Mouse (Mus musculus): Measurements from ENCODE around the gene Crlf3. TPM values are rescaled to one million over a fixed set of nuclear protein-coding genes. Genes with fewer than 3 reads are reported as not detected.
"Not testable (repeated sequence)": the region's sequence is repeated elsewhere in the genome, so short reads cannot be mapped to it uniquely, and the experiment has no call there.

The Crlf3 gene
- polyA plus RNA-seq, 1 experiment from 2014 or later, result 22.6 TPM

DNA sequence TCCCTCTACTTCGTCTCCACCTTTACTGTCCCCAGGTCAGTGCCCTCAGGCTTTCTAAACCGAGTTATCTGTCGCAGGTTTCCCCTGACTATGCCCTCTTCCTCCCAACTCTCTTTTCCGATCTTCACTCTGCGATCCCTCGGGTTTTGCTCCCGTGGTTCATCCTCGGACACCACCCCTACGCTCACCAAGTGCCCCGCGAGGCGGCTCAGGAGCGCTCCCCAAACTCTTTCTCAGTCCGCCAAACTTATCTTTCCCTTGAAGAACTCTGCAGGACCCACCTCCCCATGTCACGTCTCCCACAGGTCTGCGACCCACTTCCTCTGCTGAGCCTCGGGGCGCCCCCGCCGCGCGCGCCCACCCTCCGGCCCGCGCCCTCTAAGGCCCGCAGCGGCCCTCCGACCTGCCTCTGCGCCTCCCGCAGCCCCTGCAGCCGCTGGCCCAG lies 388 bp downstream of the Crlf3 start:
- Histone ChIP-seq H3K4me2 (replicated peaks) (peak overlapping the region; percentile 81), H3K4me1 (peaks cover 16% of the 10 kb centered on the region), H3K4me3 (peak overlapping the region; percentile 94), H3K9ac (replicated peaks) (peak overlapping the region; percentile 93), H3K9me3 (no peaks in the 10 kb centered on the region), H3K27me3 (no peaks in the 10 kb centered on the region), H3K27ac (replicated peaks) (peak overlapping the region; percentile 86), H3K36me3 (no peaks in the 10 kb centered on the region)
- under 1% methylated on average over 32 of the region's 32 CpGs for WGBS
- peak; percentile 82 for ATAC-seq (ENCODE audit: low FRiP score, low read depth)

DNA sequence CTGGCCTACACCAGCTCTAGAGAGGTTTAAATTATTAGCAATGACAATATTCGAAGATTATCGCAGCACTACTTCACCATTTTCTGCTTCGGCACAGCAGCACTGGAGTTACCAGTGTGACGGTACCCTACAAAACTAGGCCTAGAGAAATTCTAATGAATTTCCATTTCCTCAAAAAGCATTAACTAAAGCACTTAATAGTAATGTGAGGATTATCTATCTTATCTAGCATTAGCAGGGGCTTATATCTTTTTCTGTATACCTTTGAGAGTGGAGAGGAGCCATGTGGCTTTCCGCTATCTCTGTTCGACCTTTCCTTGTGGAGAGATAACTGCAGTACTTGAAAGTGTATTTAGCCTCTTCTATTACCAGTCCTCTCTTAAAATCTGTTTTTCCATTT lies 1.0 kb downstream of the Crlf3 start:
- peak overlapping the region; percentile 94 for H3K4me3 ChIP-seq
- peaks cover 16% of the 10 kb centered on the region for H3K4me1 ChIP-seq
- no peaks in the 10 kb centered on the region for H3K27me3 ChIP-seq
- WGBS, result 63% methylated on average over 6 of the region's 6 CpGs
- peak overlapping the region; percentile 93; the same call in 1 of the 2 replicates for H3K9ac ChIP-seq (replicated peaks)
- no peak overlapping the region for H3K27ac ChIP-seq (replicated peaks)
- H3K36me3 ChIP-seq, result no peaks in the 10 kb centered on the region
- no peaks in the 10 kb centered on the region for H3K9me3 ChIP-seq
- ATAC-seq (ENCODE audit: low FRiP score, low read depth), result no peak
- H3K4me2 ChIP-seq (replicated peaks), result peak overlapping the region; percentile 81

DNA sequence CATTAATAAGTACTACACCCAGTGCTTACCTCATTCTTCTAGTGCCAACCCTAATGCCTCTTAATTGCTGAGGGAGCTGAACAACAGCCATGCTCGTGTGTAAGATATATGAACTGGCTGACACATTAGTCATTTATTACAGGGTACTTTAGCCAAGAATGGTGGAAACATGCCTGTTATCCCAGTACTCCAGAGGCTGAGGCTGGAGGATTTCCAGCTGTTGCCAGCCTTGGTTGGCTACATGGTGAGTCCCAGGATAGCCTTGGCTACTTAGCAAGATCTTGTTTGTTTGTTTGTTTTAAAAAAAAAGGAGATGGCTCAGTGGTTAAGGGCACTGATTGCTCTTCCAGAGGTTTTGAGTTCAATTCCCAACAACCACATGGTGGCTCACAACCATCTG lies 2.0 kb downstream of the Crlf3 start:
- ATAC-seq (ENCODE audit: low FRiP score, low read depth), result no peak
- peaks cover 16% of the 10 kb centered on the region for H3K4me1 ChIP-seq
- WGBS, result 78% methylated on average over 1 of the region's 1 CpGs
- no peaks in the 10 kb centered on the region for H3K27me3 ChIP-seq
- H3K9ac ChIP-seq (replicated peaks), result no peak overlapping the region
- no peaks in the 10 kb centered on the region for H3K9me3 ChIP-seq
- no peak overlapping the region for H3K4me2 ChIP-seq (replicated peaks)
- H3K4me3 ChIP-seq, result no peak overlapping the region
- H3K27ac ChIP-seq (replicated peaks), result no peak overlapping the region
- H3K36me3 ChIP-seq, result no peaks in the 10 kb centered on the region

DNA sequence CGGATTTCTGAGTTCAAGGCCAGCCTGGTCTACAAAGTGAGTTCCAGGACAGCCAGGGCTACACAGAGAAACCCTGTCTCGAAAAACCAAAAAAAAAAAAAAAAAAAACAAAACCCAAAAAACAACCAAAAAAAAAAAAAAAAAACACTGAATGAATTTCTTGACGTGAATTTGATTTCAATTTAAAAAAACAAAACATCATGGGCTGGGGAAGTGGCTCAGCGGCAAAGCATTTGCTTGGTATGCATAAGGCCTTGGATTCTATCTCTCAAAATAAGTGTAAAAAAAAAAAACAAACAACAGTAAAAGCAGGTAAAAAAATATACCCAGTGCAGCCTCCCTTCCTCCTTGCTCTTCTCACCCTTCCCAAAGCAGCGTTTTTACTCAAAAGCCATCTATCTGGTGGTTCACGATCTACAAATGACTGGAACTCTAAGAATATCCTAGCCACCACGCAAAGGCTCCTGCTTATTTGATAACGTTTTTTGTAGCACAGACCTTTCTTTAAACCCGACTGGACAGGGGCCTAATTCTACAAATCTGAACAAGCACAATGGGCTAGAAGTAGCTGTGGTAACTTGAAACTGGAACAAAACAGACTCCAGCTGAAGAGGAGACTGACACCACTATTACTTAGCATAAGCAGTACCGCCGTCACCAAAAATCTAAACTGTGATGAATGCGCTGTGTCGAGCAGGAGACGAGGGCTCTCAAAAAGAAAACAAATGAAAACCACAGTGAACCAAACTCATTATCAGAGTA lies 2.8 kb downstream of the Crlf3 start:
- Histone ChIP-seq H3K4me2 (replicated peaks) (no peak overlapping the region), H3K9me3 (no peaks in the 10 kb centered on the region), H3K9ac (replicated peaks) (no peak overlapping the region), H3K27ac (replicated peaks) (no peak overlapping the region), H3K4me1 (peaks cover 16% of the 10 kb centered on the region), H3K27me3 (no peaks in the 10 kb centered on the region), H3K36me3 (no peaks in the 10 kb centered on the region), H3K4me3 (no peak overlapping the region)
- 74% methylated on average over 13 of the region's 14 CpGs for WGBS
- ATAC-seq (ENCODE audit: low FRiP score, low read depth), result no peak

DNA sequence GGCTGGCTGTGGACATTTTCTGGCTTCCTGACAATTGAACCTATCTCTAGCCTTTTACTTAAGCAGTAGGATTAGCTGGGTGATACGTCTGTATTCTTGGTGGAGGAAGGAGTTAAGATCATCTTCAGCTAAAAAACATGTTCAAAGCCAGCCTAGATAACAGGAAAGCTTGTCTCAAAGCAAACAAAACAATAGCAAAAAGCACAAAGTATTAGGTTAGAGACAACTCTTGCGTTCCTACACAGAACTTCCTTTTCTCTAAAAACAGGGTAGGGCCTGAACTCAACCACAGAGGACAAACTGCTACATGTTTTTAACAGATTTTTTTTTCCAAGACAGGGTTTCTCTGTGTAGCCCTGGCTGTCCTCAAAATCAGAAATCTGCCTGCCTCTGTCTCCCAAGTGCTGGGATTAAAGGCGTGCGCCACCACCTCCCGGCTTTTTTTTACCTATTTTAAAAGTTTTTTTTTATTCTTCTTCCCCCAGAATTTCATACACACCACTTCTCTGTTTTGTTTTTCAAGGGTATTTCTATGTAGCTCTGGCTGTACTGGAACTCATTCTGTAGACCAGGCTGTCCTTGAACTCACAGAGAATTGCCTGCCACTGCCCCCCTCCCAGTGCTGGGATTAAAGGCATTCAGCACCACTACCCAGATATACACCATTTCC lies 5.0 kb downstream of the Crlf3 start:
- Histone ChIP-seq H3K27me3 (no peaks in the 10 kb centered on the region), H3K36me3 (no peaks in the 10 kb centered on the region)
- WGBS, result 95% methylated on average over 5 of the region's 5 CpGs

DNA sequence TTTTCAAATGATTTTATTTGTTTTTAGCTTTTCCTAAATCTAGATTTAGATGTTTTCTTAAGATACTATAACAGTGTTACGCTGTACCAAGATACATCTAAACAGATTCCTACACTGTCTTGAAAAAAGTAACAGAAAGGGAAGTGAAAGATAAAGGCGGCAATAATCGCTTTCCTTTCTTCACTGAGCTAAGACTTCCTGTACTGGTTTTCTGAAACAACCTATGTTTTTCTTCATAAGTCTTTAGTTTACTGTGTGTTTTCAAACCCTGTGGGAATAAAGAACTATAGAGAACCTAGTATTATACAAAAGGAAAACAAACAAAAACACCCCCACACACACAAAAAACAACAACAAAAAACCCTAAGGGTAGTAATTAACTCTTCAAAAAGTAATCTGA lies 8.4 kb downstream of the Crlf3 start:
- no peaks in the 10 kb centered on the region for H3K4me1 ChIP-seq
- no peaks in the 10 kb centered on the region for H3K9me3 ChIP-seq
- ATAC-seq (ENCODE audit: low FRiP score, low read depth), result no peak
- H3K4me2 ChIP-seq (replicated peaks), result no peak overlapping the region
- 95% methylated on average over 3 of the region's 3 CpGs for WGBS
- no peak overlapping the region for H3K9ac ChIP-seq (replicated peaks)
- no peaks in the 10 kb centered on the region for H3K36me3 ChIP-seq
- H3K4me3 ChIP-seq, result no peak overlapping the region
- H3K27me3 ChIP-seq, result no peaks in the 10 kb centered on the region
- no peak overlapping the region for H3K27ac ChIP-seq (replicated peaks)

More for the DNA sequence above, 5.0 kb downstream of the Crlf3 start:
- H3K4me1 ChIP-seq, result peaks cover 11% of the 10 kb centered on the region; the same call in 1 of the 2 replicates
- no peak overlapping the region for H3K4me3 ChIP-seq
- no peak overlapping the region for H3K9ac ChIP-seq (replicated peaks)
- no peaks in the 10 kb centered on the region for H3K9me3 ChIP-seq
- no peak overlapping the region for H3K27ac ChIP-seq (replicated peaks)
- ATAC-seq (ENCODE audit: low FRiP score, low read depth), result no peak
- no peak overlapping the region for H3K4me2 ChIP-seq (replicated peaks)

DNA sequence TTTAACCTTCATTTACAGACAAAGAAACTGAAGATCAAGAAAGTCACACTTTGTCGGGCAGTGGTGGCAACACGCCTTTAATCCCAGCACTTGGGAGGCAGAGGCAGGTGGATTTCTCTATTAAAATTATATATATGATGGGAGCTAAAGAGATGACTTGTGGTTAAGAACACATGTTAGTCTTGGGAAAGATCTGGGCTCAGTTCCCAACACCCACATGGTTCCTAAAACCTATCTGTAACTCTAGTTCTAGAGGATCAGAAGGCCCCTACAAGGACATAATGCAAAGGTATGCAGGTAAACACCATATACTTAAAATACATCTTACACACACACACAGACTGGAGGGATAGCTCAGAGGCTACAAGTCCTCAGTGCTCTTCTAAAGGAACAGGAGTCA lies 9.8 kb downstream of the Crlf3 start:
- no peak for ATAC-seq (ENCODE audit: low FRiP score, low read depth)
- WGBS, result 97% methylated on average over 2 of the region's 2 CpGs

DNA sequence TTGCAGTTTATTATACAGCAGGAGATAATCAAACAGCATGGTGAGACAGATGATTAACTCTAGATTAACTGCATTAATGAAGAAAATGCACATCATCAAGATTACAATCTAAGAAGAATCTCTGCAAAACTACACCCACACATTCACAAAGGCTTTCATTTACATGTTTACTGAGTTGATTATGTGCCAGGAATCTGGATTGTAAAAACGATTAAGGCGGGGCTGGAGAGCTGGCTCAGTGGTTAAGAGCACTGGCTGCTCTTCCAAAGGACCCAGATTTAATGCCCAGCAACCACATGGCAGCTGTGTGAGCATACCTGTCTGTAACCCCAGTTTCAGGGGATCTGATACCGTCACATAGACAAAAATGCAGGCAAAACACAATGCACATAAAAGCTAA lies 11.0 kb downstream of the Crlf3 start:
- no peaks in the 10 kb centered on the region for H3K36me3 ChIP-seq
- no peak overlapping the region for H3K4me3 ChIP-seq
- no peak overlapping the region for H3K4me2 ChIP-seq (replicated peaks)
- H3K27me3 ChIP-seq, result no peaks in the 10 kb centered on the region
- 88% methylated on average over 3 of the region's 3 CpGs for WGBS
- ATAC-seq (ENCODE audit: low FRiP score, low read depth), result no peak
- no peak overlapping the region for H3K27ac ChIP-seq (replicated peaks)
- no peaks in the 10 kb centered on the region for H3K9me3 ChIP-seq
- H3K9ac ChIP-seq (replicated peaks), result no peak overlapping the region
- no peaks in the 10 kb centered on the region for H3K4me1 ChIP-seq

More for the DNA sequence above, 9.8 kb downstream of the Crlf3 start:
- no peak overlapping the region for H3K4me3 ChIP-seq
- no peaks in the 10 kb centered on the region for H3K4me1 ChIP-seq
- H3K9me3 ChIP-seq, result no peaks in the 10 kb centered on the region
- H3K4me2 ChIP-seq (replicated peaks), result no peak overlapping the region
- H3K27ac ChIP-seq (replicated peaks), result no peak overlapping the region
- H3K36me3 ChIP-seq, result no peaks in the 10 kb centered on the region
- no peaks in the 10 kb centered on the region for H3K27me3 ChIP-seq
- H3K9ac ChIP-seq (replicated peaks), result no peak overlapping the region

DNA sequence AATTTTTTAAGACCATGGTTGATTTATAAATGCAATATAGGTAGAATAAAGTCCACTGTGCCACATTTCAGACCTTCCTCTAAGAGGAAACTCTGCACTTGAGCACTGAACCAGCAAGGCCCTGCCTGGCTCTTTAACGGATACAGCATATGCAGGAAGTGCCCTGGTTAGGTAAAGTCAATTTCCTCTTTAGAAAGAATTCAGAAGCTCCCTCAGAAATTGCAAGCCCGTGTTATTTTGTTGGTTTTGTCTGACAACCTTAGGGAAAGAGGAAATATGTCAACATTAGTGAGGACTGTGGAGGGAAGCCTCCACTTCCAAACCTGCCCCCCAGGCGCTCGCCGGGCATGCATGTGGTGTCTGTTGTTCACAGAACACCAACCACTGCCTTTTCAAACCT lies 13.2 kb downstream of the Crlf3 start:
- WGBS, result 89% methylated on average over 5 of the region's 5 CpGs
- Histone ChIP-seq H3K4me3 (no peak overlapping the region), H3K36me3 (0 out of 2 replicates have a peak, but pooled peaks cover 10% of the 10 kb centered on the region), H3K9ac (replicated peaks) (no peak overlapping the region), H3K27ac (replicated peaks) (no peak overlapping the region), H3K9me3 (no peaks in the 10 kb centered on the region), H3K4me2 (replicated peaks) (no peak overlapping the region), H3K4me1 (no peaks in the 10 kb centered on the region), H3K27me3 (no peaks in the 10 kb centered on the region)
- no peak for ATAC-seq (ENCODE audit: low FRiP score, low read depth)

DNA sequence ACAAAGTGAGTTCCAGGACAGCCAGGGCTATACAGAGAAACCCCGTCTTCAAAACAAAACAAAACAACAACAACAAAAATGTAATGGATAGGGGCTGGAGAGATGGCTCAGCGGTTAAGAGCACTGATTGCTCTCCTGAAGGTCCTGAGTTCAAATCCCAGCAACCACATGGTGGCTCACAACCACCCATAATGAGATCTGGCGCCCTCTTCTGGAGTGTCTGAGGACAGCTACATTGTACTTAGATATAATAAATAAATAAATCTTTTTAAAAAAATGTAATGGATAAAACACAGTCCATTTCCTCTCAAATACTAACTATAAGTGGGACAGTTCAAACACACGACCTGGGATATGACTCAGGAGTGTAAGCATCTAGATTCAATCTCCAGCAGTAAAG lies 14.4 kb downstream of the Crlf3 start:
- H3K4me3 ChIP-seq; ATAC-seq (ENCODE audit: low FRiP score, low read depth); H3K27me3 ChIP-seq; H3K9me3 ChIP-seq; H3K4me1 ChIP-seq; H3K9ac ChIP-seq (replicated peaks); H3K4me2 ChIP-seq (replicated peaks); H3K27ac ChIP-seq (replicated peaks): not testable (repeated sequence)
- H3K36me3 ChIP-seq, result 0 out of 2 replicates have a peak, but pooled peaks cover 13% of the 10 kb centered on the region
- 89% methylated on average over 4 of the region's 4 CpGs for WGBS

DNA sequence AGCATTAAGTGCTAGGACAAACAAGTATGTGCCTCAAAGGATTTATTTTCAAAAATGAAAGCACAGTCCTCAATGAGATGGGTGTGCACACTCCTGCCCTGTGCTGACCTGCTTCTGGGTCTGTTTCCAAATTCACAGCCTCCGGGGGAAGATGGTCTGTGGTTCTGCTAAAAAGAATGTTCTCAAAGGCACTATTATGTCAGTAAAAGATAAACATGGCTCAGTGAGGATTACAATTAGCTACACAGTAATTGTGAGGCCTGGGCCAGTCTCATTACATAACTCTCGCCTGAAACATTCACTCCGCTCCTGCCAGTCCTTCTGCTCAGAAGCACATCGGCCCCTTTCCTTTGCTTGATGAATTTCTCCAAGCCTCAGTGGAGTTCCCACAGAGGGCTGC lies 18.6 kb downstream of the Crlf3 start:
- ATAC-seq (ENCODE audit: low FRiP score, low read depth), result no peak
- H3K9ac ChIP-seq (replicated peaks), result no peak overlapping the region
- no peaks in the 10 kb centered on the region for H3K9me3 ChIP-seq
- no peaks in the 10 kb centered on the region for H3K4me1 ChIP-seq
- 0 out of 2 replicates have a peak, but pooled peaks cover 24% of the 10 kb centered on the region for H3K36me3 ChIP-seq
- H3K4me3 ChIP-seq, result no peak overlapping the region
- 71% methylated on average over 4 of the region's 4 CpGs for WGBS
- H3K4me2 ChIP-seq (replicated peaks), result no peak overlapping the region
- H3K27me3 ChIP-seq, result no peaks in the 10 kb centered on the region
- 0 out of 2 replicates have a peak overlapping the region, but pooled peaks have one; percentile 25 for H3K27ac ChIP-seq (replicated peaks)

DNA sequence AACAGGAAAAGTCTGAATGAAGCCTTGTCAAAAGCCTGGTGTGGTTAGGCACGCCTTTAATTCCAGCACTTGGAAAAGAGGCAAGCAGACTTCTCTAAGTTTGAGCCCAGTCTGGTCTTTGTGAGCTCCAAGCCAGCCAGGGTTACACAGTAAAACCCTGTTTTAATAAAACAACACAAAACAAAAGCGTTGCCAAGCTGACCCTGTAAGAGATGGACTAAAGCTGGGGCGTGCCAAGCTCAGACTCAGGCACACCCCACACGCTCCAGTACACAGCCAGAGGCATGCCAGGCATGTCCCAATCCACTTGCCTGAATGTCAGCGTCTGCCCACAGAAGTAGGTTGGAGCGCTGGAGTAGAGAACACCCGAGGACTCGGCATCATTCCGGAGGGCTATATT lies 24.6 kb downstream of the Crlf3 start:
- Histone ChIP-seq H3K27ac (replicated peaks) (no peak overlapping the region), H3K4me3 (no peak overlapping the region), H3K27me3 (no peaks in the 10 kb centered on the region), H3K9me3 (no peaks in the 10 kb centered on the region), H3K36me3 (peaks cover 29% of the 10 kb centered on the region), H3K4me1 (no peaks in the 10 kb centered on the region), H3K4me2 (replicated peaks) (no peak overlapping the region), H3K9ac (replicated peaks) (no peak overlapping the region)
- ATAC-seq (ENCODE audit: low FRiP score, low read depth), result no peak
- 92% methylated on average over 9 of the region's 9 CpGs for WGBS
